Mouse (Mus musculus) neutrophil, adult 5-6 weeks (primary cell): ENCODE data around the gene Foxn2. TPM values are rescaled to one million over a fixed set of nuclear protein-coding genes. Genes with fewer than 3 reads are reported as not detected.
"Not testable (repeated sequence)": the region's sequence is repeated elsewhere in the genome, so short reads cannot be mapped to it uniquely, and the experiment has no call there.

Source experiments
- ATAC-seq: fragments of 151-379, 151-347 bp; 2 replicates; pipeline ENCODE4 v1.8.0; 2017; ENCODE audit warnings: mild to moderate bottlenecking, moderate TSS enrichment; ENCODE audit not compliant: insufficient number of reproducible peaks, poor library complexity, low FRiP score, severe bottlenecking; ENCODE audit errors: extremely low read depth
- total RNA-seq: library from RNA; stranded (forward); fragments of 200-1000 nt; gene quantifications from 2 replicates; pipeline ENCODE4 v1.2.3, GENCODE M21; 2017

Gene Foxn2
- total RNA-seq: 58.8 and 62.8 TPM in 2 replicates

GRCm38 (mm10) chr17:88440285-88441000 is at the start of gene Foxn2:
Foxn2 (plus strand) TSS chr17:88440711.
- ATAC-seq: peak; percentile 84

GRCm38 (mm10) chr17:88397501-88397900 is 43.0 kb upstream of the Foxn2 start:
- no peak for ATAC-seq

GRCm38 (mm10) chr17:88398090-88398489 is 42.4 kb upstream of the Foxn2 start:
- no peak for ATAC-seq

GRCm38 (mm10) chr17:88398854-88399253 is 41.7 kb upstream of the Foxn2 start:
- ATAC-seq: no peak

GRCm38 (mm10) chr17:88400122-88400521 is 40.4 kb upstream of the Foxn2 start:
- ATAC-seq: no peak

- no peak for ATAC-seq
Observed at GRCm38 (mm10) chr17:88400702-88401475, 39.6 kb upstream of the Foxn2 start.

GRCm38 (mm10) chr17:88403269-88403668 is 37.2 kb upstream of the Foxn2 start:
- ATAC-seq: peak; percentile 67

- no peak for ATAC-seq
Observed at GRCm38 (mm10) chr17:88404471-88404870, 36.0 kb upstream of the Foxn2 start.

- ATAC-seq: 0 out of 2 replicates have a peak, but pooled peaks have one; percentile 25
Observed at GRCm38 (mm10) chr17:88405076-88405475, 35.4 kb upstream of the Foxn2 start.

- no peak for ATAC-seq
Observed at GRCm38 (mm10) chr17:88409706-88410105, 30.8 kb upstream of the Foxn2 start.

- ATAC-seq: no peak
Observed at GRCm38 (mm10) chr17:88413155-88413836, 27.2 kb upstream of the Foxn2 start.

GRCm38 (mm10) chr17:88420426-88420825 is 20.1 kb upstream of the Foxn2 start:
- no peak for ATAC-seq

GRCm38 (mm10) chr17:88421246-88421645 is 19.3 kb upstream of the Foxn2 start:
- ATAC-seq: no peak

- no peak for ATAC-seq
Observed at GRCm38 (mm10) chr17:88430719-88431118, 9.8 kb upstream of the Foxn2 start.

- no peak for ATAC-seq
Observed at GRCm38 (mm10) chr17:88431486-88431885, 9.0 kb upstream of the Foxn2 start.

GRCm38 (mm10) chr17:88431987-88432386 is 8.5 kb upstream of the Foxn2 start:
- ATAC-seq: no peak

GRCm38 (mm10) chr17:88435322-88435721 is 5.2 kb upstream of the Foxn2 start:
- ATAC-seq: no peak

GRCm38 (mm10) chr17:88436284-88436683 is 4.2 kb upstream of the Foxn2 start:
- no peak for ATAC-seq

- not testable (repeated sequence) for ATAC-seq
Observed at GRCm38 (mm10) chr17:88436749-88437148, 3.8 kb upstream of the Foxn2 start.

- no peak for ATAC-seq
Observed at GRCm38 (mm10) chr17:88437391-88437790, 3.1 kb upstream of the Foxn2 start.
